Mouse (Mus musculus) layer of hippocampus, postnatal 36 days (tissue): ENCODE data around the gene Hnrnpul1. TPM values are rescaled to one million over a fixed set of nuclear protein-coding genes. Genes with fewer than 3 reads are reported as not detected.
"Not testable (repeated sequence)": the region's sequence is repeated elsewhere in the genome, so short reads cannot be mapped to it uniquely, and the experiment has no call there.

Experiments
- DNase-seq, 2 experiments: peaks; one replicate each; pipeline ENCODE4 v3.0.0; 2022
- total RNA-seq, 2 experiments: library from RNA; stranded (reverse); gene quantifications; 2 replicates each; pipeline ENCODE4 v1.2.3; 2021

The Hnrnpul1 gene
- 100 to 1,000 TPM; 100 to 108 TPM for total RNA-seq

DNA sequence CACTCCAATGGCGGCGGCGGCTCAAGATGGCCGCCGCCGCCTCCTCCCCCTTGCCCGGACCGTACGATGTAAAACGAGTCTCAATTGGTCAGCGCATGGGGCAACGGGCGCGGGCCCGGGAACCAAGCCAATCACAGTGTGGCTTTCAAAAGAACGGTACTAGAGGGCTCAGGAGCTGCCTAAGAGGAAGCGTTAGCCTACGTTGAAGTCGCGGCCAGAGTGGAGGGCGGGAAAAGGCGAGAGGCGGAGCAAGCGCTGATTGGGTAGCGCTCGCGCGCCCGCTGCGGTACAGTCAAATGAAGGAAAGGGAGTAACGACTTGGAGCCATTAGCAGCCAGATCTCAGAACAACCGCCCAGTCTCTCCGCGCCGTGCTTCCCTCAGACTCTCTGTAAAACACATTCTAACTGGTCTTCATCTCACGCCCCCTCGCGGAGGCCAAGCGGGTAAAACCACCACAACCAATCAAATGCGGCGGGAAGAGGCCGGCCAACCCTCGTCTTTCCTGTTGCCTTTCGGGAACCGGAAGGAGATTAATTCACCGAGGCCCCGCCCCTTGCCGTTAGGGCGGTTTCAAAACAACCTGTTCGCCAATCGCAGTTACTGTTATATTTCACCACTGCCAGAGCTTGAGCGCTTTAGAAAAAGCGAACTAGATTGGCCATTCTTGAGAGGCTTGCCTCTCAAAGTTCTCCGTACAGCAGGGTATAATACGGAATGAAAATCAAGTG lies at the start of gene Hnrnpul1:
Hnrnpul1 (minus strand) TSS at position 20 of the 730 bp plus-strand sequence.
- peak; percentile 100 for DNase-seq

GRCm38 (mm10) chr7:25803460-25803859 lies 48.9 kb upstream of the Hnrnpul1 start:
- DNase-seq = no peak

- DNase-seq = no peak
Observed at GRCm38 (mm10) chr7:25802241-25803125, 47.9 kb upstream of the Hnrnpul1 start.

GRCm38 (mm10) chr7:25801031-25801430 lies 46.5 kb upstream of the Hnrnpul1 start:
- no peak for DNase-seq

GRCm38 (mm10) chr7:25799369-25799768 lies 44.8 kb upstream of the Hnrnpul1 start:
- no peak for DNase-seq

DNA sequence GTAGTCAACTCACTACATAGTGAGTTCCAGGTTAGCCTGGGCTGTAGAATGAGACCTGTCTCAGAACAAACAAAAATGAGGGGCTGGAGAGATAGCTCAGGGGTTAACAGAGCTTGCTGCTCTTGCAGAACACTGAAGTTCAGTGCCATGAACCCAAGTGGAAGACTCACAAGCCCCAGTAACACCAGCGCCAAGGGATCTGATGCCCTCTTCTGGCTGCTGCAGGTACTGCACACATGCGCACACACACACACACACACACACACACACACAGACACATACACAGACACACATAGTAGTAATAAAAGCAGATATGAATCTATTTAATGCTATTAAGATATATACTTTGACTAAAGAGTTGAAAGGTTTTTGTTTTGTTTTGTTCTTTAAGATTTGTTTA lies 44.0 kb upstream of the Hnrnpul1 start:
- no peak for DNase-seq

- DNase-seq = no peak
Observed at GRCm38 (mm10) chr7:25794775-25795174, 40.2 kb upstream of the Hnrnpul1 start.

GRCm38 (mm10) chr7:25793679-25794078 lies 39.1 kb upstream of the Hnrnpul1 start:
- no peak for DNase-seq

DNA sequence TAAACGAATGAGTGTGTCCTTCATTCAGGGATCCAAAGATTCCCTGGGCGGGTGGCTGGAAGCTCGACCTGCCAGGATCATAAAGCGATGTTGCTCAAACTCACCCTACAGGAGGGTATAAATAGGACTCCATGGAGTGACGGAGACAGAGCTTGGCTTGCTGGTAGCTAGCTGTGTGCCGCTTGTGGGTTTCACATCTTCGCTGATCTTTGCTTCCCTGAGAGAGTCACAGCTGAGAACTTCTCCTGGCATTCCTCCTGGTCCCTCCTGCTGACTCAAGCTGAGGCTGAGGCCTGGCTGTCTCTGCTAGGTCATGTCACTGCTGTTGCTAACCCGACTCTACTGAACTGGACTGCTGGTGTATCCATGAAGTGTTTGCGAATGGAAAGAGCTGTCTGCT lies 38.4 kb upstream of the Hnrnpul1 start:
- not testable (repeated sequence) for DNase-seq

DNA sequence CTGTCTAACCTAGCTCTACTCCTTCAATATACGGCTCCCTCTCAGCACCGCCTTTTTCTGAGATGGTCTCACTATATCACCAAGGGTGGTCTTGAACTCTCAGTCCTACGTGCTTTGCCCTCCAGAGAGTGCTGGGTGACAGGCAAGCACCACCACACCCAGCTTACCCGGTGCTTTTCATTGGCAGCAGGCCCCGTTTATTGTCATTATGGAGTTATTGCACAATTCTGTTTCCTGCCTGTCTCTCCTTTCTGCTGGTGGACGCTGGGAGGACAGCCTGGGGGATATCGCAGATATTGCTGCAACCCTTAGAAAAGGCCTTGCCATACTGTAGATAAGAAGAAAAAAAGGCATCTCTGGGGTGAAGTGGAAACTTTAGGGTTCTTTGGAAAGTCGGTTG lies 36.1 kb upstream of the Hnrnpul1 start:
- DNase-seq = no peak

- DNase-seq = no peak
Observed at GRCm38 (mm10) chr7:25789129-25789440, 34.5 kb upstream of the Hnrnpul1 start.

DNA sequence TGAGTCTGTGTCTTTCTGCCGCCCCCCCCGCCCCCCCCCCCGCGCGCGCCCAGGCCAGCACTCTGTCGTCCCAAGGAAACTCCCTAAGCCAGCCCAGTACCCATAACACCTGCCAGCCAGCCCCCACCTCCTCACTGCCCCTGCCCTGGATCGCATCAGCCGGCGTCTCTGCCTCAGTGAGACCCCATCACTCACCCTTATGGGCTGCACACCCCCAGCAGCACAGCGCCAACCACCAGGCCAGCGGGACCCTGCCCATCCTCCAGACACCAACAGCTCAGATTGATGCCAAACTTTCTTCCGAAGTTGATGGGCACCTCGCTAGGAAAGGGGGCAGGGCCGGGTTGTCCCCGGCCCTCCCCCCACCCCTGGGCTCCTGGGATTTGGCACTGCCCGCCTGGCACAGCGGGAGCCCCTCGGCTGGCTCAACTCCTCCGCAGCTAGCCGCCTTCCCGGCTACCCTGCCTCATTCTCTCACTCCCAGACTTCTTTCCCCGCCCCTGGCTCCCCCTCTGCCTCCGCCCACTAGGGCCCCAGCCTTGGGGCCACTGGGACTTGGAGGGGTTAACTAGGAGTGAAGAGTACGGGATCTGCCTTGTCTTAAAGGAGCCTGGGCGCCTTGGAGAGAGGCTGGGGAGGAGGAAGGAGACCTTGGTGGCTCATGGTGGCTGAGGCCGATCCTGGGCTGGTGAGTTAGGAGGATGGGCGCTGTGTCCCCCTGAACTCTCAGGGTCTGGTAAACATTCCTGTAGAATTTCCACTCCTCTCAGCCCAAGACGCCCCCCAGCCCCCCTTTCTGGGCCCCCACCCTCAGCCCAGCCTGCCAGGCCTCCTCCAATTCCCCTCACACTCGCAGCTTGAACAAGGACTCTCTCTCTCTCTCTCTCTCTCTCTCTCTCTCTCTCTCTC lies 33.9 kb upstream of the Hnrnpul1 start, which contains the start of gene Axl:
Axl (minus strand) TSS at position 486 of the 909 bp plus-strand sequence.
- peak; percentile 47 to 60 for DNase-seq

DNA sequence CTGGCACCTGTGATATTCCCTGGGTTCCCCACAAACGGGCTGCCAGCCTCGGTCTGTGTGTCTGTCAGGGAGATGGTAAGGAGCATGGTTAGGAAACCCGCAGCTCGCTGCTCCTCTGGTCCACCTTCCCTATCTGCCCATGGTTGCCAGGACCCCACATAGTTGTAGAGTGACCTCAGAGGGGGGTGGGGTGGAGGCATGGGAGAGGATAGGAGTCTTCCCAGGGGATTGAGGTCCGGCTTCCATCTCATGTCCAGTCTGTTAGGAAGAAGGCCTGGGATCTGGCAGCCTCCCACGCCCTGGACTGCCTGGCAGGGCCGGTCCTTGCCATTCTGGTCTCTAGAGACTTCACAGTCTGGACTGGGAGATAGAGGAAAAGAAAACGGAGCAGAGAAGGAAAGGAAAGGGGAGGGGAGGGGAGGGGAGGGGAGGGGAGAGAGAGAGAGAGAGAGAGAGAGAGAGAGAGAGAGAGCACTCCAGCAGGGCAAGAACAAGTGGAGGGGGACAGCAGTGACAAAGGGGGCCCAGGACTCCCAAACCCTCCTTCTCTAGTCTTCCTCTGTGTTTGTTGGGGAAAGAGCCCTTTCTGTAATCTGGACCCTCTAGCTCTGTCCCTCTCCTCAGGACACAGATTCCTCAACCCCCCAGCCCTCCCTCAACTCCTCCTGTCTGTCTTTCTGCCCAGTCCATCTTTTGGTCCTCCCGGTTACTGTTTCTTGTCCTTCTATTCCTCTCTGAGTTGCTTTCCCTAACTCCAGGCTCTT lies 33.1 kb upstream of the Hnrnpul1 start:
- no peak for DNase-seq

DNA sequence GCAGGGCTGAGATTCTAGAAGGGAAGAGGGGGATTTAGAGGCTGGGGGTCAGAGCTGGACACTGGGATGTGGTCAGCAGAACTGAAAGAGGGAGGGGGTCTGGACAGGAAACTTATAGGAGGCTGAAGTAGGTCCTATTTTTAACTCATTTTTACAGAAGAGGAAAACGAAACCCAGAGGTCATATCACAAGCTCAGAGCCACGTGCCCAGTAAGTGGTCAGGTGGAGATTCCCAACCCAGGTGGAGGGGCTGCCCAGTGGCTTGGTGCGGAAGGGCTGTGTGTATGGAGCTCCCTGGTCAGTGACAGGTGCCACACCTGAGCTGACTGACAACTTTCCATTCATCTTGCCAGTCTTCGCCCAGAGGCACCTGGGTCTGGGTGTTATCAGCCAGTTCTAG lies 32.4 kb upstream of the Hnrnpul1 start:
- no peak for DNase-seq

GRCm38 (mm10) chr7:25785752-25786151 lies 31.2 kb upstream of the Hnrnpul1 start:
- no peak for DNase-seq

GRCm38 (mm10) chr7:25784808-25785207 lies 30.3 kb upstream of the Hnrnpul1 start:
- no peak for DNase-seq

GRCm38 (mm10) chr7:25783746-25784145 lies 29.2 kb upstream of the Hnrnpul1 start:
- no peak for DNase-seq

GRCm38 (mm10) chr7:25782744-25783143 lies 28.2 kb upstream of the Hnrnpul1 start:
- DNase-seq = no peak

GRCm38 (mm10) chr7:25781937-25782610 lies 27.5 kb upstream of the Hnrnpul1 start:
- no peak for DNase-seq

DNA sequence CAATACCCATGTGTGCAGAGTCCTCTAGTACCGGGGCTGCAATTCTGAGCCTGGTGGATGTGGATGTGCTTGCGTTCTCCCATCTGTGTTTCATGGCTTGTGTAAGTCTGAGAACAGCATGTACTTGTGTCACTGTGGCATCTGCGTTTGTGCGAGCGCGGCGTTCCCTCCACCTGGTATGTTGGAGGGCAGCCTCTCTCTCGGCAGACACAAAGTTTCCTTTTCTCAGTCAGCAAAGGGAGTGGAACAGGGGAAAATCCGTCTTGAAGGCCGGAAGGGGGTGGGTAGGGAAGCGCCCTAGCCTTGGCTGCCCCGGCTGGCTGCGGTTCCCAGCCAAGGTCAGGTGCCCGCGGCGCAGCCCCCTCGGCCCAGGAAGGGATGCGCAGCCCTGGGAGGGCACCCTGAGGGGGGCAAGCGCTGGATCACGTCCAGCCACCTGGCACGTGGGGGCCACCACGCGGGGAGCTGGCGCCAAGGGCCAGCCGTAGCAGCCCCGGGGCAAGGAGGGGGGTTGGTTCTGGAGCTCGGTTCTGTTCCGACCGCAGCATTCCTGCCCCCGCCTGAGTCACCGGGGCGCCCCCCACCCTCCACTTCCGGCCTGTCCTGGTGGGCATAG lies 26.9 kb upstream of the Hnrnpul1 start:
- DNase-seq = peak; percentile 78 to 80

DNA sequence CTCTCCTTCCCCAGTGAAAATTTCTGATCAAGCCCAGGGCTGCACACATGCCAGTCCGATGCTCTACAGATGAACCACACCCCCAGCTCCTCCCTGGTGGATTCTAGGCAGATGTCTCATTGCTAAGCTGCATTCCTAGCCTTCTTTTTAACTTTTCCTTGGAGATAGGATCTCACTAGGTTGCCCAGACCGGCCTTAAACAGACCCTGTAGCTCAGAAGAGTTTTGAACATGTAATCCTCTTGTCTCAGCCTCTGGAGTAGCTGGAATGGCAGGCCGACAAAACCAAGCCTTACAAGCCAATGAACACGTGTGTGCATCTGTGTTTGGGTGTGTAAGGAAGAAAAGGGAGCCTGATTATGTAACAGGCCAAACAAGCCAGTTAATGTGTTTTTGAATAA lies 26.2 kb upstream of the Hnrnpul1 start:
- peak in 1 of 2 experiments; percentile 19 for DNase-seq
